Mouse (Mus musculus): Measurements from ENCODE around the gene Mical3.

DNA sequence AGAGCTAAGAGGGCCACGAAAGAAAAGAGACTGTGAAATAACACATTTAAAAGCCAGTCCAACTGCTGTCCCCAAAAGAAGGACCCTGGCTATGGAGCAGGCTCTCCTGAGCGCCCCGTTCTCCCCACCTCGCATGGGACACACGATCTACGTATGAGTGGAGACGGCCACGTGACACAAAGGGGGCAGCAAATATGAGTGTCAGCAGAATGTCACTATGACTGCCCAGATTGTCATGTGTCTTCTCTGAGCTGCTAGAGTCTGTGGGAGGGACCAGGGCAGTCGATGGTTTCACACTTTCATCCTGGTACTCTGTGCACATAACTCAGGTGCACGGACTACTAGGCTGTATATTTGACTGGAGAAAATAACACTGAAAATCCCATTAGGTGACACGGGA, 40.0 kb downstream of the Mical3 start:
- no peak for TF ChIP-seq CTCF (IDR thresholded peaks at IDR 0.05; ENCODE audit: control insufficient read depth, insufficient read depth, insufficient read length)
- no peak for TF ChIP-seq MAX (IDR thresholded peaks at IDR 0.05)

Data from C2C12 (cell line).